Mouse (Mus musculus): ENCODE data around the gene Coro1a.
A peak's percentile ranks its signal among the peaks of the same experiment; 100 is the strongest.

GRCm38 (mm10) chr7:126676207-126676606, 31.4 kb downstream of the Coro1a start, which contains the start of gene Sult1a1:
- TF ChIP-seq POLR2A (IDR thresholded peaks at IDR 0.05; ENCODE audit: low read depth, low read length), result peak; percentile 15
- TF ChIP-seq CTCF (conservative IDR thresholded peaks at IDR 0.05; ENCODE audit: insufficient read depth, insufficient read length, low read depth, low read length), result no peak

Data from kidney, adult 2 months (tissue).